Mouse (Mus musculus) fibroblast of lung, adult 2 months (primary cell): ENCODE data around the gene Gm13199.

Experiments
- DNase-seq: peaks from one replicate; pipeline ENCODE4 v3.0.0-alpha.2; 2011; ENCODE audit warnings: low read depth

The Gm13199 gene

GRCm38 (mm10) chr2:5822449-5822848 lies 40.3 kb downstream of the Gm13199 start:
- DNase-seq, result no peak

GRCm38 (mm10) chr2:5821264-5821663 lies 41.5 kb downstream of the Gm13199 start:
- DNase-seq, result no peak
